8 mouse cellular contexts compared by ENCODE assay signal in the genomic region with DNA sequence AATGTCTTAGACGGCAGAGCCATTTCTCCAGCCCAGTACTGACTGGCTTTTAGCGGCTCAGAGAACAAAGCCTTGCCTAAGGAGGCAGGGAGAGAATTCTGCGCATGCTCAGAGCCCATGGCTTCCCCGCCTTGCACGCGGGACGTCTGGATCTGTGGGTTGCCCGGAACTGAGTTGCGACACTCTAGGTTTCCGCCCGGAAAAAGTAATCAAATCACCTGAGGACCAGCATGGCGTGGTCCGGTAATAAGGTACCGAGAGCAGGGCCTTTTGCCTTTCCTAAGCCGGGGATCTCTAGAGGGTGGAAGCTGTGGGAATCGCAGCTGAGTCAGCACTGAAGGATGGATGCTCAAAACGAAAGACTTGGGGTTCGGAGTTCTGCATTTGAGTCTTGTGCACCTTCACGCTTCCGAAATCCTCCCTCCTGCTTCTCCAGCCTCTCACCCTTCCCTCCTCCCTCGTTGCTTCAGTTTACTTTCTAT. TPM values are rescaled to one million over a fixed set of nuclear protein-coding genes. Genes with fewer than 3 reads are reported as not detected.
DNase-seq lines count a peak whose midpoint lies in the region; ATAC-seq lines count a peak whose summit lies in the region.

A gene (plus strand): TSS at position 105 of the 482 bp plus-strand sequence.

- ATAC-seq in common myeloid progenitor, adult 5-6 weeks (replicated peaks; ENCODE audit: low read depth, poor library complexity, severe bottlenecking) = peak; percentile 97
- peak; percentile 89 for ATAC-seq in megakaryocyte progenitor cell, adult 5-6 weeks (replicated peaks; ENCODE audit: poor library complexity)

- peak; percentile 99 for DNase-seq in ZHBTc4 (ENCODE audit: low read depth, low spot score)
- peak; percentile 81 to 86 for DNase-seq in gastrocnemius, adult 8-10 months (ENCODE audit: low spot score in 2 of 2)
- peak; percentile 96 for DNase-seq in induced T-regulatory cell, adult 2 months (ENCODE audit: low read depth)
- peak; percentile 83 to 95 for DNase-seq in left cerebral cortex, adult 9 months (ENCODE audit: low spot score in 2 of 2)
- DNase-seq in right cerebral cortex, postnatal 14 days = peak; percentile 87
- DNase-seq in urinary bladder, postnatal 36 days (ENCODE audit: low spot score in 2 of 2) = peak; percentile 84 to 92

RNA-seq across cellular contexts. Expression of the gene that starts here (rescaled TPM):
- 34.4 and 34.7 TPM in 2 replicates for total RNA-seq in common myeloid progenitor, adult 5-6 weeks (2017)
- total RNA-seq in gastrocnemius, adult 8-10 months (2022) = 10 to 100 TPM; 22.7 to 30.0 (median 26.5) TPM
- 12.0 and 12.4 TPM in 2 replicates for total RNA-seq in megakaryocyte progenitor cell, adult 5-6 weeks (2015)
- total RNA-seq in megakaryocyte progenitor cell, adult 5-6 weeks (2017) = 11.6 and 18.9 TPM in 2 replicates

Comparison
In these comparisons a context has a peak if more than half of its experiments do, and no peak if none do; other contexts are left out.
1. Peak in every context shown above with its lines: DNase-seq and ATAC-seq.